Mouse (Mus musculus) liver, embryonic 14.5 days (tissue): ENCODE measurements at regions not wholly inside any gene's neighbourhood (a gene's known extent, or its start where the extent isn't known, plus 50 kb on each side); places are given as distances from the start of the nearest gene placed in this dataset.

ENCODE experiments used
- ATAC-seq: fragments of 200-750 bp; cut with Nextera tagmentation; 2 replicates; pipeline ENCODE4 v1.8.0; 2017; ENCODE audit warnings: moderate number of reproducible peaks, mild to moderate bottlenecking, moderate library complexity; ENCODE audit not compliant: insufficient read depth
- DNase-seq, 3 experiments: peaks; one replicate each; pipeline ENCODE4 v3.0.0-alpha.2; 2012 to 2013; ENCODE audit warnings: low read depth in 3 of 3, low spot score in 3 of 3
- H3K27ac ChIP-seq: fragments of 300-500 bp; sonication (generic); 2 replicates; pipeline ENCODE4 v1.5.1; 2014; ENCODE audit warnings: moderate library complexity, mild to moderate bottlenecking, control low read depth, inconsistent platforms
- H3K27me3 ChIP-seq: fragments of 300-500 bp; sonication (generic); 2 replicates; pipeline ENCODE4 v1.6.1; 2014; ENCODE audit warnings: mild to moderate bottlenecking, low read length, moderate library complexity; ENCODE audit not compliant: control insufficient read depth, insufficient read depth
- H3K36me3 ChIP-seq: fragments of 300-500 bp; sonication (generic); replicated peaks from 2 replicates; pipeline ENCODE4 v1.6.1; 2014; ENCODE audit warnings: low read depth; ENCODE audit not compliant: control insufficient read depth, insufficient read depth
- H3K4me1 ChIP-seq, 2 experiments: fragments of 200-500 bp in 1 of 2; fragments of 300-500 bp in 1 of 2; sonication (generic) in 1 of 2; replicated peaks; 2 replicates each; pipeline ENCODE4 v1.6.1; 2012 to 2014; ENCODE audit warnings: antibody characterized with exemption in 1 of 2, inconsistent platforms in 1 of 2, low read length in 1 of 2; ENCODE audit not compliant: control insufficient read depth in 2 of 2, insufficient read depth in 2 of 2
- H3K4me2 ChIP-seq: fragments of 300-500 bp; sonication (generic); 2 replicates; pipeline ENCODE4 v1.6.1; 2014; ENCODE audit warnings: low read depth, mild to moderate bottlenecking, control low read depth, moderate library complexity
- H3K4me3 ChIP-seq, 2 experiments: fragments of 200-500 bp in 1 of 2; fragments of 300-500 bp in 1 of 2; sonication (generic) in 1 of 2; 2 replicates each; pipeline ENCODE4 v1.5.1; 2012 to 2014; ENCODE audit warnings: low read depth in 2 of 2, low read length in 2 of 2, mild to moderate bottlenecking in 2 of 2, control low read depth in 1 of 2, inconsistent platforms in 1 of 2, moderate library complexity in 1 of 2; ENCODE audit not compliant: insufficient read depth in 1 of 2
- H3K9ac ChIP-seq: fragments of 300-500 bp; sonication (generic); replicated peaks from 2 replicates; pipeline ENCODE4 v1.6.1; 2014; ENCODE audit warnings: mild to moderate bottlenecking, control low read depth, moderate library complexity
- H3K9me3 ChIP-seq: fragments of 300-500 bp; sonication (generic); 2 replicates; pipeline ENCODE4 v1.6.1; 2016; ENCODE audit warnings: low read length, mixed read lengths; ENCODE audit not compliant: control insufficient read depth
- CTCF ChIP-seq: IDR thresholded peaks from 2 replicates; pipeline ENCODE4 v1.5.1; 2016; ENCODE audit warnings: antibody characterized with exemption, low read depth, control low read depth
- EP300 ChIP-seq: IDR thresholded peaks from 2 replicates; pipeline ENCODE4 v1.6.1; 2016; ENCODE audit warnings: antibody characterized with exemption, low read depth
- WGBS: fragments of 180-500 bp; shearing (Covaris S2); extraction: QIAGEN DNeasy Blood & Tissue Kit; methylation state at CpG from one replicate; pipeline ENCODE4 v1.1.7; 2014; ENCODE audit not compliant: insufficient replicate concordance; 5-methylcytosine and 5-hydroxymethylcytosine counted together

GRCm38 (mm10) chr1:151270691-151271090, 60.8 kb downstream of the Gm47996 start:
- H3K9me3 ChIP-seq: no peaks in the 10 kb centered on the region
- no peak overlapping the region for H3K27ac ChIP-seq
- H3K36me3 ChIP-seq: no peaks in the 10 kb centered on the region
- TF ChIP-seq EP300 (no peak), CTCF (no peak)
- peak overlapping the region; percentile 28 for H3K4me2 ChIP-seq
- 7% methylated on average over 8 of the region's 8 CpGs for WGBS
- H3K4me1 ChIP-seq: peaks cover 0 to 4% of the 10 kb centered on the region in 2 experiments; a peak in 2 of 4 replicates
- DNase-seq: peak in 1 of 3 experiments; percentile 14
- H3K27me3 ChIP-seq: no peaks in the 10 kb centered on the region
- ATAC-seq: no peak
- H3K9ac ChIP-seq: no peak overlapping the region
- no peak overlapping the region for H3K4me3 ChIP-seq

- H3K9ac ChIP-seq: no peak overlapping the region
- ATAC-seq (no peak), DNase-seq (no peak)
- no peaks in the 10 kb centered on the region for H3K36me3 ChIP-seq
- H3K27me3 ChIP-seq: no peaks in the 10 kb centered on the region
- no peak overlapping the region for H3K4me3 ChIP-seq
- 69% methylated on average over 4 of the region's 4 CpGs for WGBS
- TF ChIP-seq EP300 (no peak), CTCF (no peak)
- H3K9me3 ChIP-seq: no peaks in the 10 kb centered on the region
- H3K27ac ChIP-seq: no peak overlapping the region
- no peak overlapping the region for H3K4me2 ChIP-seq
- H3K4me1 ChIP-seq: peaks cover 0 to 4% of the 10 kb centered on the region in 2 experiments; a peak in 2 of 4 replicates
These were observed 64.4 kb downstream of the Gm47996 start for GRCm38 (mm10) chr1:151274306-151274705.

GRCm38 (mm10) chr1:151275581-151275980, 65.7 kb downstream of the Gm47996 start:
- no peak for ATAC-seq
- Histone ChIP-seq H3K9ac (no peak overlapping the region), H3K9me3 (no peaks in the 10 kb centered on the region), H3K4me1 (peaks cover 0 to 3% of the 10 kb centered on the region in 2 experiments; a peak in 2 of 4 replicates), H3K4me2 (no peak overlapping the region), H3K27me3 (no peaks in the 10 kb centered on the region), H3K27ac (no peak overlapping the region), H3K36me3 (no peaks in the 10 kb centered on the region), H3K4me3 (no peak overlapping the region)
- no peak for DNase-seq
- WGBS: 69% methylated on average over 3 of the region's 3 CpGs
- TF ChIP-seq EP300 (no peak), CTCF (no peak)

- 59% methylated on average over 3 of the region's 3 CpGs for WGBS
These were observed 64.3 kb upstream of the Ivns1abp start for GRCm38 (mm10) chr1:151279955-151280354.

GRCm38 (mm10) chr1:151285045-151285444, 59.2 kb upstream of the Ivns1abp start:
- TF ChIP-seq EP300 (no peak), CTCF (no peak)
- no peaks in the 10 kb centered on the region for H3K9me3 ChIP-seq
- H3K27me3 ChIP-seq: no peaks in the 10 kb centered on the region
- H3K9ac ChIP-seq: no peak overlapping the region
- ATAC-seq (no peak), DNase-seq (no peak)
- no peaks in the 10 kb centered on the region for H3K36me3 ChIP-seq
- WGBS: 65% methylated on average over 7 of the region's 7 CpGs
- H3K4me3 ChIP-seq: no peak overlapping the region
- H3K4me2 ChIP-seq: no peak overlapping the region
- H3K4me1 ChIP-seq: peaks cover 0 to 25% of the 10 kb centered on the region in 2 experiments; a peak in 3 of 4 replicates
- H3K27ac ChIP-seq: no peak overlapping the region

More at GRCm38 (mm10) chr1:151279955-151280354, 64.3 kb upstream of the Ivns1abp start:
- Histone ChIP-seq H3K4me1 (peaks cover 0 to 1% of the 10 kb centered on the region in 2 experiments; a peak in 2 of 4 replicates), H3K4me2 (no peak overlapping the region), H3K4me3 (no peak overlapping the region), H3K9me3 (no peaks in the 10 kb centered on the region), H3K27me3 (no peaks in the 10 kb centered on the region), H3K9ac (no peak overlapping the region), H3K36me3 (no peaks in the 10 kb centered on the region), H3K27ac (no peak overlapping the region)
- DNase-seq: no peak
- no peak for ATAC-seq
- TF ChIP-seq CTCF (no peak), EP300 (no peak)
